Mouse (Mus musculus) liver, embryonic 14 days (tissue): ENCODE results near the gene Pofut1. TPM values are rescaled to one million over a fixed set of nuclear protein-coding genes. Genes with fewer than 3 reads are reported as not detected.

ENCODE experiments used
- polyA plus RNA-seq: library from polyadenylated mRNA; depleted of rRNA; stranded (reverse); fragments of >200 nt; gene quantifications from 2 replicates; pipeline ENCODE4 v1.2.3, GENCODE M21; 2012; rRNA removed

The Pofut1 gene
- 6.6 and 7.4 TPM in 2 replicates for polyA plus RNA-seq

GRCm38 (mm10) chr2:153241250-153242014 lies at the start of gene Pofut1, which contains the start of gene Plagl2:
Gene Pofut1, plus strand, starts transcription at chr2:153241533.
Gene Plagl2, minus strand, starts transcription at chr2:153241426.

GRCm38 (mm10) chr2:153224946-153225594 lies 16.3 kb upstream of the Pofut1 start, which contains the start of gene Tspyl3:
Gene Tspyl3, minus strand, starts transcription at chr2:153225441.

GRCm38 (mm10) chr2:153290938-153291928 lies 49.9 kb downstream of the Pofut1 start, which contains the start of gene Kif3b:
Gene Kif3b, plus strand, starts transcription at chr2:153291413.

Other genes starting within 250 kb of the Pofut1 start
- gene Pdrg1, start 226.1 kb upstream of the Pofut1 start, polyA plus RNA-seq = 27.5 and 27.7 TPM in 2 replicates
- gene Xkr7, start 209.7 kb upstream of the Pofut1 start, polyA plus RNA-seq = not detected in 2 replicates
- 1.7 and 2.0 TPM in 2 replicates for gene Ccm2l, start 175.6 kb upstream of the Pofut1 start, polyA plus RNA-seq
- 4.9 and 6.9 TPM in 2 replicates for gene Hck, start 133.1 kb upstream of the Pofut1 start, polyA plus RNA-seq
- gene Tm9sf4, start 80.2 kb upstream of the Pofut1 start, polyA plus RNA-seq = 12.0 and 14.8 TPM in 2 replicates
- gene Tspyl3, start 16.1 kb upstream of the Pofut1 start, polyA plus RNA-seq = 1.8 and 2.1 TPM in 2 replicates
- gene Plagl2, start 107 bp upstream of the Pofut1 start, polyA plus RNA-seq = 12.5 and 16.6 TPM in 2 replicates
- gene Kif3b, start 49.9 kb downstream of the Pofut1 start, polyA plus RNA-seq = 2.7 and 2.9 TPM in 2 replicates
- gene Asxl1, start 104.3 kb downstream of the Pofut1 start, polyA plus RNA-seq = 7.2 and 8.6 TPM in 2 replicates